Mouse (Mus musculus) heart, embryonic 14.5 days (tissue): ENCODE data around the gene Orc6. TPM values are rescaled to one million over a fixed set of nuclear protein-coding genes. Genes with fewer than 3 reads are reported as not detected.

ENCODE experiments used
- ATAC-seq: fragments of 200-750 bp; cut with Nextera tagmentation; 2 replicates; pipeline ENCODE4 v1.8.0; 2017; ENCODE audit warnings: low read depth, moderate TSS enrichment; ENCODE audit not compliant: insufficient number of reproducible peaks, insufficient read depth, low FRiP score
- H3K27ac ChIP-seq, 2 experiments: fragments of 200-500 bp in 1 of 2; fragments of 300-500 bp in 1 of 2; sonication (generic) in 1 of 2; replicated peaks in 1 of 2; 2 replicates each; pipeline ENCODE4 v1.5.1; 2012 to 2014; ENCODE audit warnings: low read depth in 2 of 2, low read length in 2 of 2, control low read depth in 1 of 2, mild to moderate bottlenecking in 1 of 2, mixed read lengths in 1 of 2; ENCODE audit not compliant: control insufficient read depth in 1 of 2, insufficient read depth in 1 of 2
- H3K27me3 ChIP-seq: fragments of 300-500 bp; sonication (generic); 2 replicates; pipeline ENCODE4 v1.6.1; 2014; ENCODE audit warnings: mild to moderate bottlenecking, low read length, control low read depth; ENCODE audit not compliant: control insufficient read depth, insufficient read depth
- H3K36me3 ChIP-seq: fragments of 300-500 bp; sonication (generic); 2 replicates; pipeline ENCODE4 v1.6.1; 2014; ENCODE audit warnings: mild to moderate bottlenecking, control low read depth, low read length, mixed read lengths; ENCODE audit not compliant: control insufficient read depth, insufficient read depth
- H3K4me1 ChIP-seq, 2 experiments: fragments of 200-500 bp in 1 of 2; fragments of 300-500 bp in 1 of 2; sonication (generic) in 1 of 2; 2 replicates each; pipeline ENCODE4 v1.6.1; 2012 to 2014; ENCODE audit warnings: low read length in 2 of 2, control low read depth in 1 of 2, mixed read lengths in 1 of 2; ENCODE audit not compliant: control insufficient read depth in 2 of 2, insufficient read depth in 2 of 2
- H3K4me2 ChIP-seq: fragments of 300-500 bp; sonication (generic); 2 replicates; pipeline ENCODE4 v1.6.1; 2014; ENCODE audit warnings: mild to moderate bottlenecking, low read length
- H3K4me3 ChIP-seq, 2 experiments: fragments of 200-500 bp in 1 of 2; fragments of 300-500 bp in 1 of 2; sonication (generic) in 1 of 2; 2 replicates each; pipeline ENCODE4 v1.5.1; 2012 to 2014; ENCODE audit warnings: low read length in 2 of 2, mild to moderate bottlenecking in 2 of 2, control low read depth in 1 of 2, low read depth in 1 of 2, moderate library complexity in 1 of 2; ENCODE audit not compliant: control insufficient read depth in 1 of 2, insufficient read depth in 1 of 2
- H3K9ac ChIP-seq: fragments of 300-500 bp; sonication (generic); 2 replicates; pipeline ENCODE4 v1.6.1; 2014; ENCODE audit warnings: mild to moderate bottlenecking, low read length
- H3K9me3 ChIP-seq: fragments of 300-500 bp; sonication (generic); 2 replicates; pipeline ENCODE4 v1.6.1; 2016; ENCODE audit warnings: low read length, control low read depth; ENCODE audit not compliant: control insufficient read depth
- WGBS: fragments of 180-500 bp; shearing (Covaris S2); extraction: QIAGEN DNeasy Blood & Tissue Kit; methylation state at CpG from one replicate; pipeline ENCODE4 v1.1.7; 2014; 5-methylcytosine and 5-hydroxymethylcytosine counted together
- polyA plus RNA-seq: library from polyadenylated mRNA; unstranded; fragments of >200 nt; fragmentation: Nextera tagmentation; extraction: Ambion mirVana; gene quantifications from 2 replicates; pipeline ENCODE4 v1.2.1, GENCODE M21; 2014

Gene Orc6
- polyA plus RNA-seq, 1 experiment from 2014 or later: 61.7 TPM

DNA sequence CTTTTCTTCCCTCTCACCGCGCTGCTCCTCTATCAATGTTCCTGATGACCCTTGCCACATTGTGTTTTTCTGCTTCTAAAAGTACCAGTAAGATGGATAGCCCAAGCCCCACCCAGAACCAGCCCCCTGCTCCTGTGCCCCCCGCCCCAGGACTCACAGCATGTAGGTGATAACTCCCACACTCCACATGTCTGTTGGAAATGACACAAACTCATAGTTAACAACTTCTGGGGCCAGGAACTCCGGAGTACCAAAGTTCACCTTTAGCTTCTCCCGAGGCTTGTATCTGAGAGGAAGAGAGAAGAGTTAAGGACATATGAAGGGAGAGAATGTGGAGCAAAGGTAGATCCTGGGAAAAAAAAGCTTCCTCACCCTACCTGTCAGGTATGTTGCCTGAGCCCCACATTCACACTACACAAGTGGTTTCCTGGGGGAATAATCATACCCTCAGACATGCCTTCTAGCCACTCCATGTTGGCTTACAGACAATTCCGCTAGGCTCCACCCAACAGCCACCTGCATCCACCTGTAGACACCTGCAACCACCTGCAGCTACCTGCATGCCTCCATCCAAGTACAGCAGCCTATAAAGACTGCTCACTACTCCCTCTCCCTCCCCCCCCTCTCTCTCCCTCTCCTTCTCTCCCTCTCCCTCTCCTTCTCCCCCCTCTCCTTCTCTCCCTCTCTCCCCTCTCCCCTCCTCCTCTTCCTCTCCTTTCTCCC lies 36.9 kb downstream of the Orc6 start:
- Histone ChIP-seq H3K27ac (no peak overlapping the region), H3K36me3 (peaks cover 96% of the 10 kb centered on the region), H3K9ac (no peak overlapping the region), H3K4me2 (no peak overlapping the region), H3K4me3 (no peak overlapping the region), H3K27me3 (no peaks in the 10 kb centered on the region), H3K9me3 (no peaks in the 10 kb centered on the region), H3K4me1 (no peaks in the 10 kb centered on the region)
- no peak for ATAC-seq
- 76% methylated on average over 6 of the region's 6 CpGs for WGBS

DNA sequence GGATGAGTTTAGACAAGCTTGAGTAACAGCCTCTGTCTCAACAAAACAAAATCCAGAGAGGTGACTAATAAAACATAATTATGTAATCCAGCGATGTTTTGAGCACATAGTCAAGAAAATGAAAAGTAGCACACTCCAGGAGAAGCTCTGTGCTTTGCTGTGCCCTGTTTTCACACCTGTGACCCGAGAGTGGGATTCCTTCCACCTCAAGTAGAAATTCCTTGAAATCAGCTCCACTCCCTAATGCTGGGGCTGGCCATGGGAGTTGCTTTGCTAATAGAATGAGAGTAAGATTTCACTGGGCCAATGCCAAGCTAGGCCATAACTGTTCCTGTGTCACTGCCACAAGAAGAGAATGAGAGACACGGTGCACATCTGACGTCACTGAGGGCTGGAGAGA lies 38.2 kb downstream of the Orc6 start:
- WGBS: 71% methylated on average over 4 of the region's 4 CpGs
- ATAC-seq: no peak
- no peak overlapping the region for H3K4me3 ChIP-seq
- H3K36me3 ChIP-seq: peaks cover 96% of the 10 kb centered on the region
- H3K27ac ChIP-seq: no peak overlapping the region
- H3K27me3 ChIP-seq: no peaks in the 10 kb centered on the region
- H3K4me2 ChIP-seq: no peak overlapping the region
- no peaks in the 10 kb centered on the region for H3K4me1 ChIP-seq
- H3K9me3 ChIP-seq: no peaks in the 10 kb centered on the region
- H3K9ac ChIP-seq: no peak overlapping the region

DNA sequence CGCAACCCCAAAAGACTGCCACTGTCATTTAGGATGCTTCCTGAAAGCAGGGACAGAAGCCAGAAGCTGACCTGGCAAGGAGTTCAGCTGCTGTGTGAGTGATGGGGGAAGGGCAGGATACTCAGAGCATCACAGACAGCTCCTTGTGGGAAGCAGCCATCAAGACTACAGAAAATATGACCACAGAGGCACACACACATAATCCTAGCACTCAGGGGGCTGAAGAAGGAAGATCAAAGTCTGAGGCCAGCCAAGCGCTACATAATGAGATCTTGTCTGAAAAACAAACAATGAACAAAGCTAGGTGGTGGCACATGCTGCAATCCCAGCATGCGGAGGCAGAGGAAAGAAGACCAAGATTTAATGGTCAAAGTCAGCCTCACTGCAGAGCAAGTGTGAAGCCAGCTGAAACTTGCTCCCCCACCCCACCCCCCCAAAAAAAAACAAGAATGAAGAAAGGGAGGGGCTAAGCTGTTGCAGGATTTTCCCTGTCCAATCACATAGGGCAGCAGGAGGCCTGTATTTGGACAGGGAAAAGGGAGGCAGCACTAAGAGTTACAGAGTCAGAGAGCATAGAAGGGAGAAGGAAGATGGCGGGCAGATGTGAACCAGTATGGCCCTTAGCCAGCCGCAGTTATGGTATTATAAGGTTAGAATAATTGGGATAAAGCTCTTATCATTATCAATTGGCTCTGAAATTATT lies 40.6 kb downstream of the Orc6 start:
- H3K36me3 ChIP-seq: peaks cover 81% of the 10 kb centered on the region

DNA sequence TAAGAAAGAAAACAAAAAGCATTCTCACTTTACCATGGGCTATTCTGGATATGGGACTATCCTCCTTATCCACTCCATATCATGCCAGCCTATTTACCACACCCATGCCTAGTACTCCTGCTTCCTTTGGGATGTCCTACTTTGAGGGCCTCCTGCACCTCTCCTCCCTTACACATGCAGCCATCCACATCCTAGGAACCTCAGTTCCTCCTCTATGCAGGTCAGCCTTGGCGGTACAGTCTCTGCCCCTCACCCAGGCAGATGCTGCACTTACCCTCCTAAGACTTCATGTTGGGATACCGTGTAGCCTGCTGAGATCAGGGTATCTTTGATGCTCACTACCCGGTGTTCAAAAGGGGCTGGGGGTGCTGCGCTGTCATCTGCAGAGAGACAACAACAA lies 53.9 kb downstream of the Orc6 start:
- WGBS: 85% methylated on average over 4 of the region's 4 CpGs

More for the DNA sequence above, 40.6 kb downstream of the Orc6 start:
- H3K4me1 ChIP-seq: no peaks in the 10 kb centered on the region
- H3K27ac ChIP-seq: no peak overlapping the region
- no peak overlapping the region for H3K9ac ChIP-seq
- H3K4me3 ChIP-seq: no peak overlapping the region
- H3K9me3 ChIP-seq: no peaks in the 10 kb centered on the region
- H3K27me3 ChIP-seq: no peaks in the 10 kb centered on the region
- H3K4me2 ChIP-seq: no peak overlapping the region
- 85% methylated on average over 5 of the region's 5 CpGs for WGBS
- no peak for ATAC-seq

More for the DNA sequence above, 53.9 kb downstream of the Orc6 start:
- no peaks in the 10 kb centered on the region for H3K4me1 ChIP-seq
- H3K9me3 ChIP-seq: no peaks in the 10 kb centered on the region
- ATAC-seq: no peak
- no peak overlapping the region for H3K9ac ChIP-seq
- no peak overlapping the region for H3K4me2 ChIP-seq
- no peak overlapping the region for H3K27ac ChIP-seq
- no peaks in the 10 kb centered on the region for H3K27me3 ChIP-seq
- H3K4me3 ChIP-seq: no peak overlapping the region
- peaks cover 84% of the 10 kb centered on the region for H3K36me3 ChIP-seq

Other genes starting within 250 kb of the Orc6 start
- 16.6 and 21.6 TPM in 2 replicates for gene Fbxw9, start 239.6 kb upstream of the Orc6 start, polyA plus RNA-seq
- not detected in 2 replicates for gene Gm5741, start 231.7 kb upstream of the Orc6 start, polyA plus RNA-seq
- gene Dhps, start 227.9 kb upstream of the Orc6 start, polyA plus RNA-seq: 50.7 and 55.8 TPM in 2 replicates
- gene Wdr83os, start 218.9 kb upstream of the Orc6 start, polyA plus RNA-seq: 125 and 136 TPM in 2 replicates
- 35.4 and 43.0 TPM in 2 replicates for gene Wdr83, start 218.3 kb upstream of the Orc6 start, polyA plus RNA-seq
- gene Man2b1, start 216.4 kb upstream of the Orc6 start, polyA plus RNA-seq: 32.9 and 35.7 TPM in 2 replicates
- gene Zfp791, start 176.5 kb upstream of the Orc6 start, polyA plus RNA-seq: 0.80 and 1.1 TPM in 2 replicates
- gene Cks1brt, start 147.7 kb upstream of the Orc6 start, polyA plus RNA-seq: not detected in 2 replicates
- not detected in 2 replicates for gene Olfr371, start 73.6 kb upstream of the Orc6 start, polyA plus RNA-seq
- 106 and 110 TPM in 2 replicates for gene Vps35, start 170 bp downstream of the Orc6 start, polyA plus RNA-seq
- gene Mylk3, start 86.7 kb downstream of the Orc6 start, polyA plus RNA-seq: 244 and 271 TPM in 2 replicates
- gene 4921524J17Rik, start 133.2 kb downstream of the Orc6 start, polyA plus RNA-seq: 58.9 and 62.5 TPM in 2 replicates
- 6.3 and 7.7 TPM in 2 replicates for gene Gpt2, start 192.9 kb downstream of the Orc6 start, polyA plus RNA-seq